Mouse (Mus musculus): ENCODE data around the gene Depdc5.
A peak's percentile ranks its signal among the peaks of the same experiment; 100 is the strongest.

Gene Depdc5

DNA sequence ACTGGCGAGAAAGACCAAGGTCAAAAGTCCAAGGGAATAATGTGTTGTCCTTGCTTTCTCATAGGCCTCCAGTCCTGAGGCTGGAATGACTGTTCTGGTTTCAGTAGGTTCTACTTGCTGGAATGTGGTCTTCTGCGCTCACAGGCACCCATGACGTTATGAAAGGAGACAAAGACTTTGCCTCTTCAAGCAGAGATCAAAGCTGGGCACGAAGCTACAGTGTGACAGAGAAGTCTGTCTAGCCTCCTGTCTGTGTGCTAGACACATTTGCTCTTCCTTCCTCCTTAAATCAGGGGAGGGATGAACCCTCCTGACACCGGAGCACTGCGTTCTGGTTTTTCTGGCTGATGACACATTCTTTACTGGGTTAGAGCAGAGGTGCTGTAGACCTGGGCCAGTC is 140.0 kb downstream of the Depdc5 start:
- DNase-seq: no peak

GRCm38 (mm10) chr5:33004110-33004509 is 140.6 kb downstream of the Depdc5 start:
- DNase-seq: no peak

DNA sequence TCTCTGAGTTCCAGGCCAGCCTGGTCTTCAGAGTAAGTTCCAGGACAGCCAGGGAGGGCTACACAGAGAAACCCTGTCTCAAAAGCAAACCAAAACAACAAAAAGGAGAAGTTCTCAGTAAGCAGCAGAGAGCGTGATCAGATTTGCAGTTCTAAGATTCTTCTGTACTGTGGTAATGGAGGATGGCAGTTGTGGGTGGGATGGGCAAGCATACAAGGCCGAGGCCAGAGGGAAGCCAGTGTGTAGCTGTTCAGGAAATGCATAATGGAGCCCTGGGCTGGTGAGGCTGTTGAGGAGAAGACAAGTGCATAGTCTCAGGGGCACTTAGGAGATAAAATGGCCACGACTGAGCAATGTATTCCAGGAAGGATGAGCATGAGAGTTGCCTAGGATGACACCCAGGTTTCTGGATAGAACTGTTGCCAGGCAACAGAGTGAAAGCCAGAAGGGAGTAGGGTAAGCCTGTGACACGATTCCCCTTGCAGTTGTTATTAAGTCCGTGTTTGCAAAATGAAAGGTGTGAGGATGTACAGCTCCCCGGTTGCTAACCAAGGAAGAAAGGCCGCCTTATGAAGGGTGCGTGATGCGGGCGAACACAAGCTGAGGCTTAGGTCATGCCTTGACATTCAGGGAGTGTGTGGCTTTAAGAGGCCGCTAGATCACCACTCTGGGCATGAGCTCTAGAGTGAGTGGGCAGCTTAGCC is 142.1 kb downstream of the Depdc5 start:
- no peak for DNase-seq

DNA sequence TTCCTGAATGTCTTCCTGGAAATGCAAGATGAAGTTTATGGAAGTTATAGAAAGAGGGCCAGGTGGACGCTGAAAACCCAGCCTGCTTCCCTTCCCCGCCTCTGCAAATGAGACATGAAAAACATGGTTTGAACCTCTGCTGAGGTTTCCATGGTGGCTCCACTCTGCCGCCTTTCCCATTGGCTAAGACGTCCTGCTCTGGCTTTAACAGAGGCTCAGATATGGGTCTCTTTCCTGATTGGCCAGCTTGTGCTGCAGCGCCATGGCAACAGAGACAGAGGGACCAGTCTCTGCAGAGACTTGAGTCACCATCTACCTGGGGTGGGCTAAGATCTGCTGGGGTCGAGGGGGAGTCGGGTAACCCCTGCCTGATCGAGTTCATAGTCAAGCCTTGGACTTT is 143.2 kb downstream of the Depdc5 start:
- DNase-seq: no peak

DNA sequence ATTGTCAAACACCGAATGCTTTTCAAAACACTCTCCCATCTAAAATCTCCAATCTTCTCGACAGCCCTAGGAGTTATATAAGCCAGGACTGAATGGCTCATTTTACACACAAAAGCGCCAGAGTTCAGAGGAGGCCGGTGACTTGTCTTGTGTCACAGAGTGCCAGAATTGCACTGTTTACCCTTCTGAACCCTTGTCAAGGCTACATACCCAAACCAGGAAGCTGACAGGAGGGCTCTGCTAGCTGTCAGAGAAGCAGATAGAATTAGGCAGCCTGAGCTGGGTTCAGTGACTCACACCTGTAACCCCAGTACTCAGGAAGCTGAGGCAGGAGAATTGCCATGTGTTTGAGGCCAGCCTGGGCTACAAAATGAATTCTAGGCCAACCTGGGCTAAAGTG is 143.9 kb downstream of the Depdc5 start:
- no peak for DNase-seq

DNA sequence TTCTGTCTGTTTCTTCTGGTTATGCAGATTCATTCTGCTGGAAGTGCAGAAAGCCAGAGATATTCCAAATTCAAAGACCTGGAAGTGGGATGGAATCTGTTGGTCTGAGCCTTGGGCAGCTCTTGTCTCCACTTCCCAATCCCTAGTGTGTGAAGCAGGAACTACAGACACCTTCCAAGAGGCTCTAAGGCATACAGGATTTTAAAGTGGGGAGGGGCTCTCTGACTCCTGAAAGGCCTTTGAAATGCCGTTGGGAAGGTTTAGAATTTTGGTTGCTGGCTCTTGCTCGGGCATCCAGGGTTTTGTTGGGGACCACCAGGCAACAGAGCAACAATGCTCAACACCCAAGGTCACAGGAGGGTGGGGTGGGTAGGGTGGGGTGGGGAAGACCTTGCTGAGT is 145.8 kb downstream of the Depdc5 start:
- DNase-seq: no peak

DNA sequence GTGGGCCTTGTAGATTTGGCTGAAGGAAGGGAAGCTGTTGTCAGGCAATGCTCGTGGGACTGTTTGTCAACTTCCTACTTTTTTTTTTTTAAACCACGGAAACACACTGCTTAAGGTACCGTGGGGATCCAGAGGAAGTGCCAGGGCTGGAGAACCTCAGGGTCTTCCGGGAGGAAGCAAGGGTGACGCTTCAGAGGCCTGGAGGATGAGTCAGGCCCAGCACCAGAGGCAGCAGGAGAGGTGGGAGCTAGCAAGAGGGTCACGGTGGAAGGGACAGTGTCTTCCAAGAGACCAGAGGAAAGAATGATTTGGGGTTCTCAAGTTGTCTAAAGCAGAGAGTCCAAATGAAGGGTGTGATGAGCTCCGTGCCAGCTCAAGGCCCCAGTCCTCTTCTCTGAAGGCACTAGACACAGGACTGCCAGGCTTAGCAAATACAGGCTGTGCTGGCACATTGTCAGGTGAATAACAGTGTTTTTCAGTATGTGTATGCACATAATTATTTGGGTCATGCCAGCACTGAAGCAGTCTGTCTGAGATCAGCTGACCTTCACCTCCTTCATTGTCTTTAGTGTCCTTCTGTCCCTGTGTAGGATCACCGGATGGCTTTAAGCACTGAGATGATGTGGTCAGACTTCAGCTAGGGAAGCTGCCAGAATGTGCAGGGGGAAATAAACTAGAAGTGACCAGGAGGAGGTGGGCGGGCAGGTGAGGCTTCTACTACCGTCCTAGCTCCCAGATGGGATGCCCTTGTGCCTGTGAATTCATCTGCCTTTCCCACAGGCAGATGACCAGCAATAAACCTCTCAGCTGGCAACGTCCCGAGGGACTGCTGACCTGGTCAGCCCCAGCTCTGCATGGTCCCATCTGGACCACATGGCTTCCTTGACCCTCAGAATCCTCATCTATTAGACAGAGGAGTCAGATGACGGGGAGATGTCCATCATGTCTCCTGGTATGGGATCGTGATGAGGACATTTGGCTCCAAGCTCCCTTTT is 146.6 kb downstream of the Depdc5 start:
- no peak for DNase-seq

- no peak for DNase-seq
These were observed 147.9 kb downstream of the Depdc5 start for GRCm38 (mm10) chr5:33011132-33012106.

DNA sequence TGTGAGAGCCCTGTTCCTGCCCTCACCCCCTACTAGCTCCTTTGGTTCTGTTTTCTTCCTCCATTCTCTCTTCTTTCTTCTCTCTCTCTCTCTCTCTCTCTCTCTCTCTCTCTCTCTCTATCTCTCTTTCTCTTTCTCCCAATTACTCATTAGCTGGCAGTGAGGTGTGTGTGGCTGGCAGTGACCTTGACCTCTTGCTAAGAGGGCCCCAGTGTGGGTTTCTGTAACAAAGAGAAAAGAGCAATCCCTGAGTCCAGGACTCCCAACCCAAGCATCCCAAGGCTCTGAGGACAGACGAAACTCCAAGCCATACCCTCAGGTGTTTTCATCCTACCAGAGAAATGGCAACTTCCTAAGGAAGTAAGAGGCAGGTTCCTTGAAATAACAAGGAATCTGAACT is 150.6 kb downstream of the Depdc5 start:
- DNase-seq: no peak

GRCm38 (mm10) chr5:33015579-33015978 is 152.1 kb downstream of the Depdc5 start:
- no peak for DNase-seq

DNA sequence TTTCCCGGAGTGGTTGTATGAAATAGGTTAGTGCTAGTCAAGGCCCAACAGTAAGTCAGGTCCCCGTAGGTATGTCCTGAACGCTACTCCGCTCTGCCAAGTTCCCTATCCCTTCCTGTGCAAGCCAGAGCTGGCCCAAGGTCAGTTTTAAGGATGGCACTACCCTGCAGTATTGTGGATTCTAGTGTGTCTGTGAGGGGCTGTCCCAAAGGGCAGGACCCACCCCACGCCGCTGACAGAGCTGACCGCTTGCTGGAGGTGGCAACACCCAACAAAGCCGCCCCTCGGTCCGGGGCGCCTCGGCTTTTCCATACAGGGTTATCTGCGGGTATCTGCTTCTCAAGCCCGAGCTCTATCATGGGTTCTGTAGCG is 154.7 kb downstream of the Depdc5 start:
- DNase-seq: no peak

DNA sequence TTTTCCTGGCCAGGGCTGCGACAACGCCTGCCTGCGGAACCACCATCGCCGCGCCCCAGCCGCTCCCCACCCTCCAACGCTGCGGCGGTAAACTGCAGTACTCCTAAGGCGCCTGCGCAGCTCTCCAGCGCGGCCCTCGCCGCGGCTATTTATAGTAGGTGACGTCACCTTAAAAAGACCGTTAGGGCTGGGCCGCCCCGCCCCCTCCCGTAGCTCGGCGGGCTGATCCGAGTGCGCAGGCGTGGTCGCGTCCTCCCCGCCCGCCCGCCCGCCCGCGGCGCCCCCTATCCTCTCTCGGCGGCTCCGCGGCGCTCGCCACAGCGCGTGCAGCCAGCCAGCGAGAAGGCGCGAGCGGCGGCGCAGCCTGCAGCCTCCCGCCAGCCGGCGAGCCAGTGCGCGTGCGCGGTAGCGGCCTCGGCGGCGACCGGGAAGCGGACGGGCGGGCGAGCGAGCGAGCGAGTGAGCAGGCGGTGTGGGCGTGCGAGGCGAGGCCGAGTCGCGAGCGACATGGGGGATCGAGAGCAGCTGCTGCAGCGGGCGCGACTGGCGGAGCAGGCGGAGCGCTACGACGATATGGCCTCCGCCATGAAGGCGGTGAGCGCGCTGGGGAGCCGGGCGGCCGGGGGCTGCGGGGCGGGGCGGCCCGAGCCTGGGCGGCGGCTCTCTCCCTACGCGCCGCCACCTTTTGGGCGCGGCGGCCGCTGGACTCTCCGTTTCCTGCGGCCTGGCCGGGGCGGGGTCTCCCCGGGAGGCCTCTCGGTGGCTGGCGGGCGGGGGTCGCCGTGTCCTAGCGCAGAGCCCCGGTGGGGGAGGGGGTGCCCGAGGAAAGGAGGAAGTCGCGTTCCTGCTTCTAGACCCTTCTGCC is 155.3 kb downstream of the Depdc5 start, which contains the start of gene Ywhah:
Gene Ywhah (plus strand): TSS at position 256 of the 865 bp plus-strand sequence.
- DNase-seq: peak; percentile 97

GRCm38 (mm10) chr5:33019426-33019821 is 155.9 kb downstream of the Depdc5 start:
- no peak for DNase-seq

DNA sequence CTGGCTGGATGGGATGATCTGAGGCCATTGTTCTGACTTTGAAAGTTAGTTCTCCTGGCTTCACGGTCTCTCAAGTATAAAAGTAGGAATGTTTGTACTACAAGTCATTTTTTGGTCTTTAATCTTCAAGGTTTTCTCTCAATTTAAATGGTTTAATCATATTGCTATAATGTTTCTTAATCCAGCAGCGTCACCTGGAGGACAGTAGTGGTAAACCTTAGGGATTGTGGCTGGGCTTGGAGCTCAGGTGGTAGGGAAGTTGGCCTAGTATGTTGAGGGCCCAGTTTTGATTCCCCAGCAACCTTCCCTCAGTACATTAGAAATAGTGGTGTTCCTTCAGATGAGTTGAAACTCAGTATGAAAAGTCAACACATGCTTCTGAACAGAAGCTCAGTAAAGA is 158.1 kb downstream of the Depdc5 start:
- DNase-seq: peak; percentile 26

DNA sequence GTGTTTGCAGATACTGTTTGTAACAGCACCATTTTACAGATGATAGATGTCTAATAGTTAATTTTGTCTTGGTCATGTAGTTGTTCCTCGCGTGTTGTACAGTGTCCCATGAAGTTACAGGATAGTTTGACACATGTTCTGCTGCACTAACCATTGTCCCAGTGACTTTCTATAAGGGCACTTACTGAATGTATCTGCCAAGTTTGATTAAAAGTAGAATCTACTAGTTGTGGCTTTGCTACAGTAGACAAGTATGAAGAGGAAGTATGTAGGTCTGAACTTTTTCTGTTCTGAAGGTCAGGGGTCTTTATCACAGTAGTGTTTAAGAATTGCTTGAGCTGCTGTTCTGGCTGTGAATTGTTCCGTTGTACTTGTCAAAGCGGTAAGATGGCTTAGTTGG is 159.8 kb downstream of the Depdc5 start:
- no peak for DNase-seq

- DNase-seq: no peak
These were observed 161.0 kb downstream of the Depdc5 start for GRCm38 (mm10) chr5:33024474-33024873.

GRCm38 (mm10) chr5:33028656-33029055 is 165.2 kb downstream of the Depdc5 start:
- no peak for DNase-seq

DNA sequence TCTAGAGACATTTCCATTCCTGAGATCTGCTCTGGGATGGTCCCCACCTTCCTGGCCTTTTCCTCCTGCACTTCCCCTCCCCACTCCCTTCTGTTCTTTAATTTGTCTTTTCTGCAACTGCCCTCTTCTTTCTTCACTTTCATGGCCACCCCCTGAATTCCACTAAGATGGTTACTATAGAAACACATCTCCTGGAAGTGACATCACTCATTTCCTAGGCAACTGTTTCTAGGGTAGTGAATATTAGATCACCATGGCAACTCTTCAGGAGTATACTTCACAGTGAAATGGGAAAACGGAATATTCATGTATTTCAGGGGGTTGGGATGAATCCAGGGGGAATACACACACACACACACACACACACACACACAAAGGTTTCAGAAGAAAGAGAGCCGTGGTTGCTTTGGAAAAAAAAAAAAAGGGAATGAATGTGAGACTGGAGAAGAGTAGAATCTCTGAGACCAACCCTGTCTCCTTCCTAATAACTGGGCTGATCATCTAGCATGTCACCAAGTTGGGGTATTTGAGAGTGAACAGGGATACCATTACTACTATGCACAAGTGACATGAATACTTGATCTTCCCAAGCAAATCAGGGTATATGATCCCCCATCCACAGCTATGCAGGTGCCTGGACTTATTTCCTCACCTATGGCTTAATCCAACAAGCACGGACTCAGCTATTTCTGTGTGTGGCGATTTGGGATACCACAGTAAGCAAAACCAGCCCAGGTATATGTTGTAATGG is 167.1 kb downstream of the Depdc5 start:
- DNase-seq: no peak

DNA sequence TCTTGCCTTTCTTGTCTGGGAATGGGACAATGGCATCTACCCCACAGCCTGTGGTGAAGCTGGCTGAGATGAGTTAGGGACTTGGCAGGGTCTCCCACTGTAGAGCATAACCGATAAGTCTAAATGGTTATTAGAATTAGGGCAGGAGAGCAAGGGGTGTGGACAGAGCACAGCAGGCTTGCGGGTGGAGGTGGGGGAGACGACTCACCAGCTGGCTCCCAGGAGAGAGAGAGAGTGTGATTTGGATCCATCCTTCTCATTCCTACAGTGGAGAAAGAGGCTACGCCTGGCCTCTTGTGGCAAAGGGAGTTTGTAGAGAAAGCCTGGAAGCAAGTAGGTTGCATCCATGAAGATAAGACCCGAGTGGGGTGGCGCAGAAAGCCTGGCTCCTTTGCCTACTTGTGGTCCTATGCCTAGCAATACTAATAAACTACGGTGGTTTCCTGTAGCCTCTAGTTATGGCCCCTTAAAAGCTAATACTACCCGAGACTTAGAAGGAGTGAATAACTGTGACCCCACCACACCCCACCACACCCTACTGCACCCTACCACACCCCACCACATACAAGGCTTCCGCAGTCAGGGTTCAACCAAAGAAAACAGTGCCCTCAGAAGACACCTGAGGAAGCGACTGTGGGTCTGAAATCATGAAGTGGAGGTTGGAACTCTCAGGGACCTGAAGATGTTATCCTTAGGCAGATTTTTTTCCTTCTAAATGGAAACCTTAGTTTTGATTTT is 168.7 kb downstream of the Depdc5 start:
- DNase-seq: no peak

- DNase-seq: peak; percentile 87
These were observed 169.6 kb downstream of the Depdc5 start for GRCm38 (mm10) chr5:33033121-33033520.

Measured in lung, postnatal 10 days (tissue).